Mouse (Mus musculus): ENCODE results near the gene Phkg2.

DNA sequence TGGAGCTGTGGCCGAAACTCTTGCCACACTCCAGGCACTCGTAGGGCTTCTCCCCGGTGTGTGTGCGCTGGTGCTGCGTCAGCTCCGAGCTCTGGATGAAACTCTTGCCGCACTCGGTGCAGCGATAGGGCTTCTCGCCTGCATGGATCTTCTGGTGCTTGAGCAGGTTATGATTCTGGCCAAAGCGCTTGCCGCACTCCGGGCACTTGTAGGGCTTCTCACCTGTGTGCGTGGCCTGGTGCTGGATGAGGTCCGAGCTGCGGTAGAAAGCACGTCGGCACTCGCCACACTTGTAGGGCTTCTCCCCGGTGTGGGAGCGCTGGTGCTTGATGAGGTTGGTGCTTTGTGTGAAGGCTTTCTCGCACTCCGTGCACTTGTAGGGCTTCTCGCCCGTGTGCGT, 38.4 kb downstream of the Phkg2 start:
- TF ChIP-seq TAL1 (IDR thresholded peaks at IDR 0.05; ENCODE audit: low read length) (no peak), GATA1 (IDR thresholded peaks at IDR 0.05; ENCODE audit: low read length) (no peak)
